Mouse (Mus musculus): Measurements from ENCODE around the gene Zfp866. TPM values are rescaled to one million over a fixed set of nuclear protein-coding genes. Genes with fewer than 3 reads are reported as not detected.
A peak's percentile ranks its signal among the peaks of the same experiment; 100 is the strongest.

Zfp866 gene
- polyA plus RNA-seq, 1 experiment from 2014 or later, result 40.3 TPM

DNA sequence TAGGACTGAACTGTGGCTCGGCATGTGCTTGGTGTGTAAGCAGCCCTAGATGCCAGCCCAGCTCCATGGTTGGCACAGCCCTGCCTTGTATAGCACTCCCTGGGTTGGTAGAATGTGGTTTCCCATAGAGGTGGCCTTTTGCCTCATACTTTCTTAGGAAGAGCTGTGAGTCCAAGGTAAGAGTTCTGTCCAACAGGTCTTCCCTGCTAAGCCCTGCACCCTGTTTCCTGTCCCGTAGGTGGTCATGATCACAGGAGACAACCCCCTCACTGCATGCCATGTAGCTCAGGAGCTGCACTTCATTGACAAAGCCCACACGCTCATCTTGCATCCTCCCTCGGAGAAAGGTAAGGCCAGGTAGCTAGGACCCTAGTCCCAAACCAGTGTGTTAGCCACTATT is 10.8 kb upstream of the Zfp866 start:
- Histone ChIP-seq H3K4me3 (replicated peaks; ENCODE audit: low read length) (no peak overlapping the region), H3K4me2 (replicated peaks) (no peak overlapping the region), H3K4me1 (replicated peaks; ENCODE audit: control insufficient read depth, insufficient read depth, low read length) (no peaks in the 10 kb centered on the region), H3K36me3 (replicated peaks; ENCODE audit: control insufficient read depth, insufficient read depth) (peaks cover 97% of the 10 kb centered on the region), H3K27me3 (ENCODE audit: control insufficient read depth, insufficient read depth, low read length) (no peaks in the 10 kb centered on the region), H3K9me3 (ENCODE audit: control insufficient read depth, low read length) (no peaks in the 10 kb centered on the region), H3K27ac (no peak overlapping the region), H3K9ac (no peak overlapping the region)
- DNase-seq (ENCODE audit: low spot score) (no peak), ATAC-seq (ENCODE audit: low FRiP score) (no peak)
- 99% methylated on average over 4 of the region's 4 CpGs for WGBS

DNA sequence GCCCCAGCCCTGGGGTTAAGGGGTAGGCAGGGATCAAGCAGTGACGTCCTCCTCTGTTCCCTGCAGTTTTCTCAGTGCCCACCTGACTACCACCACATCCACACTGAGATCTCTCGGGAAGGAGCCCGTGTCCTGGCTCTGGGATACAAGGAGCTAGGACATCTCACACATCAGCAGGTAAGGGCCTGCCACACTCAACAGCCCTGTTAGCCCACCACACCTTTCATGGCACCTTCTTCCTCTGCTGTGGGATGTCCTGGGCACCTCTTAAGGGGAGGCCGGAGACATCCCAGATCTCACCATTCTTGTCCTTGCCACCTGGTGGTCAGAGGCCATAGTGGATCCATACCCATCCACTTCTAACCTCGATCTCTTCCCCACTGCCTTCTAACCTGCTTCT is 9.0 kb upstream of the Zfp866 start:
- DNase-seq (ENCODE audit: low spot score), result no peak
- Histone ChIP-seq H3K27me3 (ENCODE audit: control insufficient read depth, insufficient read depth, low read length) (no peaks in the 10 kb centered on the region), H3K4me1 (replicated peaks; ENCODE audit: control insufficient read depth, insufficient read depth, low read length) (no peaks in the 10 kb centered on the region), H3K9me3 (ENCODE audit: control insufficient read depth, low read length) (no peaks in the 10 kb centered on the region), H3K4me2 (replicated peaks) (no peak overlapping the region), H3K27ac (no peak overlapping the region), H3K9ac (no peak overlapping the region), H3K36me3 (replicated peaks; ENCODE audit: control insufficient read depth, insufficient read depth) (peaks cover 97% of the 10 kb centered on the region), H3K4me3 (replicated peaks; ENCODE audit: low read length) (no peak overlapping the region)
- 95% methylated on average over 5 of the region's 5 CpGs for WGBS
- no peak for ATAC-seq (ENCODE audit: low FRiP score)

DNA sequence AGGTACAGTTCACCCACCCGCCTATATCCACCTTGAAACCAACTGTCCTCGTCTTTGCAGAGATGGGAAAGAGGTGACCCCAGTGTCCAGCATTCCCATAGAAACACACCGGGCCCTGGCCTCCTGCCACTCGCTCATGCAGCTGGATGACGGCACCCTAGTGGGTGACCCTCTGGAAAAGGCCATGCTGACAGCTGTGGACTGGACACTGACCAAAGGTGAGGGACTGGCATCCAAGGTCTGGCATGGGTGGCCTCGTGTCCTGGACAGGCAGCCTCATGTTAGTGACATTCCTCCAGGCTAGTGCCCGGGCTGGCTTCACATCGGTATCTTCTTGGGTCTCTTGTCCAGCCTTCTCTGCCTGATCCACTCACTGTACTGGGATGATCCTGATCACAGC is 8.3 kb upstream of the Zfp866 start:
- Histone ChIP-seq H3K4me2 (replicated peaks) (no peak overlapping the region), H3K27me3 (ENCODE audit: control insufficient read depth, insufficient read depth, low read length) (no peaks in the 10 kb centered on the region), H3K36me3 (replicated peaks; ENCODE audit: control insufficient read depth, insufficient read depth) (peaks cover 98% of the 10 kb centered on the region), H3K4me1 (replicated peaks; ENCODE audit: control insufficient read depth, insufficient read depth, low read length) (no peaks in the 10 kb centered on the region), H3K9ac (no peak overlapping the region), H3K9me3 (ENCODE audit: control insufficient read depth, low read length) (no peaks in the 10 kb centered on the region), H3K27ac (no peak overlapping the region), H3K4me3 (replicated peaks; ENCODE audit: low read length) (no peak overlapping the region)
- DNase-seq (ENCODE audit: low spot score), result no peak
- WGBS, result 92% methylated on average over 8 of the region's 8 CpGs
- no peak for ATAC-seq (ENCODE audit: low FRiP score)

DNA sequence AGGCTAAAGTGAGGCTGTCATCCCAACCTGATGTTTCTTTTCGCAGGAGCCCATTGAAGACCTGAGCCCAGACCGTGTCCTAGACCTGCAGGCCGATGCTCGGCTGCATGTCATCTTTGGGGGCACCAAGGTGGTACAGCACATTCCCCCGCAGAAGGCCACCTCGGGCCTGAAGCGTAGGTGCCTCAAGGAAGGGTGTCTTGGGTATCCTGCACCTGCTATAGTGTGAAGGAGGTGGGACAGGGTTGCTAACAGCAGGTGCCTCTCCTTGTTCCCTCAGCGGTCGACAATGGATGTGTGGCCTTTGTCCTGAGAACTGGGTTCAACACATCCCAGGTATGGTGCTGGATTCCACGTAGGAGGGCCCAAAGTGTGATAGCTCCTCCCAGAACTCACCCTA is 6.7 kb upstream of the Zfp866 start:
- 95% methylated on average over 10 of the region's 10 CpGs for WGBS
- H3K27me3 ChIP-seq (ENCODE audit: control insufficient read depth, insufficient read depth, low read length), result no peaks in the 10 kb centered on the region
- H3K27ac ChIP-seq, result no peak overlapping the region
- H3K9ac ChIP-seq, result no peak overlapping the region
- no peak for ATAC-seq (ENCODE audit: low FRiP score)
- H3K4me1 ChIP-seq (replicated peaks; ENCODE audit: control insufficient read depth, insufficient read depth, low read length), result peaks cover 2% of the 10 kb centered on the region; the same call in 1 of the 2 replicates
- peaks cover 91% of the 10 kb centered on the region for H3K36me3 ChIP-seq (replicated peaks; ENCODE audit: control insufficient read depth, insufficient read depth)
- DNase-seq (ENCODE audit: low spot score), result no peak
- H3K4me2 ChIP-seq (replicated peaks), result no peak overlapping the region
- no peaks in the 10 kb centered on the region for H3K9me3 ChIP-seq (ENCODE audit: control insufficient read depth, low read length)
- no peak overlapping the region for H3K4me3 ChIP-seq (replicated peaks; ENCODE audit: low read length)

DNA sequence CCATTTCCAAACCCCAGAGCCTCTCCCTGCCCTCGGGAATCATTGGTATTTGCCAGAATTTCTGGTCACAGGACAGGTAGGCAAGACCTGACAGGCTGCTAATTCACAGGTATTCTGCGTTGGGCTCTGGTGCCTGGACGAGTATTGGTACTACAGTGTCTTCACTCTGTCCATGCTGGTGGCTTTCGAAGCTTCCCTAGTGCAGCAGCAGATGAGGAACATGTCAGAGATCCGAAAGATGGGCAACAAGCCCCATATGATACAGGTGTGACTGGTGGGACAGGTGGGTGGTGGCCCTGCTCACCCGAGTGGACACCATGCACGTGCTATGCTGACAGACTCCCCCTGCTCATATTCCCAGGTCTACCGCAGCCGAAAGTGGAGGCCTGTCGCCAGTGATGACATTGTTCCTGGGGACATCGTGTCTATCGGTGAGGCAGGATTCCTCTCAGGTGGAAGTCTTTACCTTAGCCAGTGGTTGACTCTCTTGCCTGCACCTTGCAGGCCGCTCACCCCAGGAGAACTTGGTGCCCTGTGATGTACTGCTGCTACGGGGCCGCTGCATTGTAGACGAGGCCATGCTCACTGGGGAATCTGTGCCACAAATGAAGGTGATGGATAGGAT is 5.9 kb upstream of the Zfp866 start:
- DNase-seq (ENCODE audit: low spot score) (no peak), ATAC-seq (ENCODE audit: low FRiP score) (no peak)
- Histone ChIP-seq H3K4me1 (replicated peaks; ENCODE audit: control insufficient read depth, insufficient read depth, low read length) (peaks cover 11% of the 10 kb centered on the region), H3K36me3 (replicated peaks; ENCODE audit: control insufficient read depth, insufficient read depth) (peaks cover 83% of the 10 kb centered on the region), H3K27me3 (ENCODE audit: control insufficient read depth, insufficient read depth, low read length) (no peaks in the 10 kb centered on the region), H3K9ac (no peak overlapping the region), H3K4me2 (replicated peaks) (no peak overlapping the region), H3K27ac (no peak overlapping the region), H3K4me3 (replicated peaks; ENCODE audit: low read length) (no peak overlapping the region), H3K9me3 (ENCODE audit: control insufficient read depth, low read length) (no peaks in the 10 kb centered on the region)
- WGBS, result 95% methylated on average over 16 of the region's 16 CpGs

DNA sequence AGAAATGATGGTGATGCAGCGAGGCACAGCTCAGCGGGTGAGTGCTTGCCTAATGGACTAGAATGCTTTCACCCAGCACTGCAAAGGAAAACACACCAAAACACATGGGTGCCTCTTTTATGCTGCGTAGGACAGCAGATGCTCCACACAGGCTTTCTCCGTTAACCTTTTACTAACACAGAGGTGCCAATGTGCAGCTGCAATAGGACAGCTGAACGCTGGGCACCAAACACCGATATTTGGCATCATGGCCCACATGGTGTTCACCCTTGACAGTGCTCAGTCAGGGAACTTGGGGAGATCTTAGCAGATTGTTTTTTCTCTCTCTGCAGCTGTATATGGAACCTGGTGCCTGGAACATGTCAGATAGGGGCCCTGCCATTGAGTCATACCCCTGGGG is 3.9 kb upstream of the Zfp866 start:
- H3K4me1 ChIP-seq (replicated peaks; ENCODE audit: control insufficient read depth, insufficient read depth, low read length), result peaks cover 16% of the 10 kb centered on the region
- no peak overlapping the region for H3K9ac ChIP-seq
- H3K27ac ChIP-seq, result no peak overlapping the region
- H3K4me3 ChIP-seq (replicated peaks; ENCODE audit: low read length), result no peak overlapping the region
- DNase-seq (ENCODE audit: low spot score) (no peak), ATAC-seq (ENCODE audit: low FRiP score) (no peak)
- WGBS, result 92% methylated on average over 6 of the region's 6 CpGs
- H3K4me2 ChIP-seq (replicated peaks), result no peak overlapping the region
- no peaks in the 10 kb centered on the region for H3K27me3 ChIP-seq (ENCODE audit: control insufficient read depth, insufficient read depth, low read length)
- H3K9me3 ChIP-seq (ENCODE audit: control insufficient read depth, low read length), result no peaks in the 10 kb centered on the region
- H3K36me3 ChIP-seq (replicated peaks; ENCODE audit: control insufficient read depth, insufficient read depth), result peaks cover 66% of the 10 kb centered on the region

DNA sequence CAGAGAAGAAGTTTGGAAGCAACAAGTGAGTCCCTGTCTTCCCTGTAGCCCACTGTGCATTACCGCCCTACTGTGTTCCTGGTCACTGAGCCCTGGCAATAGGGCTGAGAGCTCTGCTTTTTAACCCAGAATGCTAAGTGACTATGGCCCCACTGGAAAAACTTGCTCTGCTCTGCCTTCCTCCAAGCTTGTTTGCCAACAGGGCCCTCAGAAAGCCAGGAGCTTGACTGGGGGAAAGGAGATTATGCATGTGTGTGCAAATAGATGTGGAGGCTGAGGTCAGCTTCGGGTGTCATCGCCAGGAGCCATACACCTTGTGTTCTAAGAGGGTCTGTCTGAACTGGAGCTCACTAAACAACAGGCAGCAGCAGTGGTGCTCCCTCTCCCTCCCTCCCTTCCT is 3.1 kb upstream of the Zfp866 start:
- H3K36me3 ChIP-seq (replicated peaks; ENCODE audit: control insufficient read depth, insufficient read depth), result peaks cover 58% of the 10 kb centered on the region
- no peak for ATAC-seq (ENCODE audit: low FRiP score)

DNA sequence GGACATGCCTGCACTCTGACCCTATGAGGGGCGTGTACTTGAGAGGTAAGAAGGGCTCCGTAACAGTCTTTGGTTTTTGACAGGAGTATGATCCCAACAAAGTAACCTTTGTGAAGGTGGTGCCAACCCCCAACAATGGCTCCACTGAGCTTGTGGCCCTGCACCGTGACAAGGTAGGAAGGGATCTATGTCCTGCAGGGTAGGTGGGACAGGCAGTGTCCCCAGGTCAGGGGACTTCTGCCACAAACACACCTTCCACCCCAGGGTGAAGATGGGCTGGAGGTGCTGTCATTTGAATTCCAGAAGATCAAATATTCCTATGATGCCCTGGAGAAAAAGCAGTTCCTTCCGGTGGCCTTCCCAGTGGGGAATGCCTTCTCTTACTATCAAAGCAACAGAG is 2.7 kb upstream of the Zfp866 start:
- Histone ChIP-seq H3K9me3 (ENCODE audit: control insufficient read depth, low read length) (no peaks in the 10 kb centered on the region), H3K9ac (no peak overlapping the region), H3K36me3 (replicated peaks; ENCODE audit: control insufficient read depth, insufficient read depth) (peaks cover 54% of the 10 kb centered on the region), H3K27me3 (ENCODE audit: control insufficient read depth, insufficient read depth, low read length) (no peaks in the 10 kb centered on the region), H3K4me1 (replicated peaks; ENCODE audit: control insufficient read depth, insufficient read depth, low read length) (peaks cover 16% of the 10 kb centered on the region), H3K4me2 (replicated peaks) (no peak overlapping the region), H3K4me3 (replicated peaks; ENCODE audit: low read length) (no peak overlapping the region), H3K27ac (no peak overlapping the region)
- ATAC-seq (ENCODE audit: low FRiP score), result no peak
- 92% methylated on average over 4 of the region's 4 CpGs for WGBS
- DNase-seq (ENCODE audit: low spot score), result no peak

More for the DNA sequence above, 3.1 kb upstream of the Zfp866 start:
- Histone ChIP-seq H3K27ac (no peak overlapping the region), H3K4me1 (replicated peaks; ENCODE audit: control insufficient read depth, insufficient read depth, low read length) (peaks cover 16% of the 10 kb centered on the region), H3K27me3 (ENCODE audit: control insufficient read depth, insufficient read depth, low read length) (no peaks in the 10 kb centered on the region), H3K4me3 (replicated peaks; ENCODE audit: low read length) (no peak overlapping the region), H3K4me2 (replicated peaks) (no peak overlapping the region), H3K9ac (no peak overlapping the region), H3K9me3 (ENCODE audit: control insufficient read depth, low read length) (no peaks in the 10 kb centered on the region)
- WGBS, result 95% methylated on average over 3 of the region's 3 CpGs
- no peak for DNase-seq (ENCODE audit: low spot score)

DNA sequence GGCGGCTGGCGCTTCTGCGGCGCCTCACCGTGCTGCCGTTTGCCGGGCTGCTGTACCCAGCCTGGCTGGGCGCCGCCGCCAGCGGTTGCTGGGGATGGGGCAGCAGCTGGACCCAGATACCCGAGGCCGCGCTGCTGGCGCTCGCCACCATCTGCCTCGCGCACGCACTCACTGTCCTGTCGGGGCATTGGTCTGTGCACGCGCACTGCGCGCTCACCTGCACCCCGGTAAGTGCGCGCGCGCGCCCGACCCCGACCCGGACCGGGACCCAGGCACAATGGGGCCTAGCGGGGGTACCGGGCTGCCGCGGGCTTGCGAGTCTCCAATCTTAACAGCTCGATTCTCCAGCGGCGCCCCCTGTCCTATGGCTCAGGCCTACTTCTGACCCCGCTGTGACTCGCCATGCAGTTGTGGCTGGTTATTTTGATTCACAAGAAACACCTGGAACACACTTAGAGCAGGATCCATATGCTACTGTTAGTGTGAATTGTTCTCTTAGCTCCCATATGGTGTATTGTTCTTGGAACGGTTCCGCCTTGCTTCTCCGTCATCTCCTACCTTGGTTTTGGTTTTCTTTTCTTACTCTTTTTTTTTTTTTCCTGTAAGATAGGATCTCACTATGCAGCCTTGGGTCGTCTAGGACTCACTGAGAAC is 564 bp upstream of the Zfp866 start:
- H3K4me3 ChIP-seq (replicated peaks; ENCODE audit: low read length), result peak overlapping the region; percentile 97
- H3K36me3 ChIP-seq (replicated peaks; ENCODE audit: control insufficient read depth, insufficient read depth), result peaks cover 33% of the 10 kb centered on the region
- peaks cover 16% of the 10 kb centered on the region for H3K4me1 ChIP-seq (replicated peaks; ENCODE audit: control insufficient read depth, insufficient read depth, low read length)
- DNase-seq (ENCODE audit: low spot score) (no peak), ATAC-seq (ENCODE audit: low FRiP score) (peak; percentile 78; the same call in 1 of the 2 replicates)
- peak overlapping the region; percentile 98 for H3K9ac ChIP-seq
- H3K27ac ChIP-seq, result peak overlapping the region; percentile 86
- no peaks in the 10 kb centered on the region for H3K27me3 ChIP-seq (ENCODE audit: control insufficient read depth, insufficient read depth, low read length)
- under 1% methylated on average over 48 of the region's 48 CpGs for WGBS
- H3K4me2 ChIP-seq (replicated peaks), result peak overlapping the region; percentile 61
- H3K9me3 ChIP-seq (ENCODE audit: control insufficient read depth, low read length), result no peaks in the 10 kb centered on the region
